Mouse (Mus musculus) neural tube, embryonic 15.5 days (tissue): ENCODE measurements at regions not wholly inside any gene's neighbourhood (a gene's known extent, or its start where the extent isn't known, plus 50 kb on each side); places are given as distances from the start of the nearest gene placed in this dataset.

Source experiments
- ATAC-seq: fragments of 200-750 bp; cut with Nextera tagmentation; 2 replicates; pipeline ENCODE4 v1.8.0; 2017; ENCODE audit warnings: mild to moderate bottlenecking, moderate TSS enrichment, moderate library complexity; ENCODE audit not compliant: low FRiP score
- H3K27ac ChIP-seq: fragments of 300-500 bp; sonication (generic); replicated peaks from 2 replicates; pipeline ENCODE4 v1.5.1; 2015; ENCODE audit warnings: mild to moderate bottlenecking, inconsistent platforms
- H3K27me3 ChIP-seq: fragments of 300-500 bp; sonication (generic); replicated peaks from 2 replicates; pipeline ENCODE4 v1.6.1; 2015; ENCODE audit warnings: inconsistent platforms
- H3K36me3 ChIP-seq: fragments of 300-500 bp; sonication (generic); 2 replicates; pipeline ENCODE4 v1.6.1; 2015; ENCODE audit warnings: inconsistent platforms
- H3K4me1 ChIP-seq: fragments of 300-500 bp; sonication (generic); 2 replicates; pipeline ENCODE4 v1.6.1; 2015; ENCODE audit warnings: inconsistent platforms
- H3K4me2 ChIP-seq: fragments of 300-500 bp; sonication (generic); 2 replicates; pipeline ENCODE4 v1.6.1; 2015; ENCODE audit warnings: inconsistent platforms, mild to moderate bottlenecking, moderate library complexity
- H3K4me3 ChIP-seq: fragments of 300-500 bp; sonication (generic); replicated peaks from 2 replicates; pipeline ENCODE4 v1.5.1; 2015; ENCODE audit warnings: mild to moderate bottlenecking, inconsistent platforms
- H3K9ac ChIP-seq: fragments of 300-500 bp; sonication (generic); replicated peaks from 2 replicates; pipeline ENCODE4 v1.6.1; 2015; ENCODE audit warnings: mild to moderate bottlenecking, inconsistent platforms
- H3K9me3 ChIP-seq: fragments of 300-500 bp; sonication (generic); replicated peaks from 2 replicates; pipeline ENCODE4 v1.6.1; 2016; ENCODE audit warnings: inconsistent platforms
- WGBS: fragments of 180-500 bp; shearing (Covaris S2); methylation state at CpG from one replicate; pipeline ENCODE4 v1.1.7; 2015; ENCODE audit warnings: mixed read lengths; 5-methylcytosine and 5-hydroxymethylcytosine counted together

- H3K4me3 ChIP-seq: no peak overlapping the region
- peaks cover 11% of the 10 kb centered on the region for H3K4me1 ChIP-seq
- WGBS: 64% methylated on average over 21 of the region's 21 CpGs
- no peak for ATAC-seq
- H3K4me2 ChIP-seq: no peak overlapping the region
- no peaks in the 10 kb centered on the region for H3K27me3 ChIP-seq
- 0 out of 2 replicates have a peak overlapping the region, but pooled peaks have one; percentile 2 for H3K27ac ChIP-seq
- no peaks in the 10 kb centered on the region for H3K36me3 ChIP-seq
- no peak overlapping the region for H3K9ac ChIP-seq
- no peaks in the 10 kb centered on the region for H3K9me3 ChIP-seq
Observed at GRCm38 (mm10) chr4:142390531-142391195, 151.5 kb upstream of the Kazn start.

DNA sequence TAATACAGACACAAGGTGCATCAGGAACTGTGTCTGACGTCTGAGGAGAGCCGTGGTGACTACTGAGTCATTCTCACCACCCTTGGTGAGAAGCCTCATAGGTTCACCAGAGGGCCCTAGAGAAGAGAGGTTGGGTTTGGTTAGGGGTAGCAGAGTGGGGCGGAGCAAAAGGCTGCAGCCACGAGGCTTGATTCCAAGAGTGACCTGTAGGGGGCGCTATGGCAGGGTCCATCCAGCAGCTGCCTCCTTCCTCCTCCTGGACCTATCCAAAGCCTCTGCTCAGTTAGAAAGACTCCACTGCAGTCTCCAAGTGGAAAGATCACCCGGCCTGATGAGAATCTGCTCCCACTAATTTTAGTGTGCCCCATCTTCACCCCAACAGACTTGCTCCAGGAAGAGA lies 149.3 kb upstream of the Kazn start:
- H3K9ac ChIP-seq: no peak overlapping the region
- no peak for ATAC-seq
- no peak overlapping the region for H3K4me3 ChIP-seq

GRCm38 (mm10) chr4:142381168-142381567 lies 142.0 kb upstream of the Kazn start:
- H3K4me3 ChIP-seq: no peak overlapping the region
- no peak overlapping the region for H3K4me2 ChIP-seq
- H3K9me3 ChIP-seq: no peaks in the 10 kb centered on the region
- no peak overlapping the region for H3K27ac ChIP-seq
- no peaks in the 10 kb centered on the region for H3K27me3 ChIP-seq
- H3K4me1 ChIP-seq: peaks cover 20% of the 10 kb centered on the region
- 79% methylated on average over 7 of the region's 7 CpGs for WGBS
- ATAC-seq: no peak
- no peak overlapping the region for H3K9ac ChIP-seq
- H3K36me3 ChIP-seq: no peaks in the 10 kb centered on the region

More for the DNA sequence above, 149.3 kb upstream of the Kazn start:
- no peak overlapping the region for H3K4me2 ChIP-seq
- no peaks in the 10 kb centered on the region for H3K36me3 ChIP-seq
- WGBS: 77% methylated on average over 6 of the region's 6 CpGs
- H3K27ac ChIP-seq: no peak overlapping the region
- no peaks in the 10 kb centered on the region for H3K27me3 ChIP-seq
- peaks cover 11% of the 10 kb centered on the region for H3K4me1 ChIP-seq
- no peaks in the 10 kb centered on the region for H3K9me3 ChIP-seq

DNA sequence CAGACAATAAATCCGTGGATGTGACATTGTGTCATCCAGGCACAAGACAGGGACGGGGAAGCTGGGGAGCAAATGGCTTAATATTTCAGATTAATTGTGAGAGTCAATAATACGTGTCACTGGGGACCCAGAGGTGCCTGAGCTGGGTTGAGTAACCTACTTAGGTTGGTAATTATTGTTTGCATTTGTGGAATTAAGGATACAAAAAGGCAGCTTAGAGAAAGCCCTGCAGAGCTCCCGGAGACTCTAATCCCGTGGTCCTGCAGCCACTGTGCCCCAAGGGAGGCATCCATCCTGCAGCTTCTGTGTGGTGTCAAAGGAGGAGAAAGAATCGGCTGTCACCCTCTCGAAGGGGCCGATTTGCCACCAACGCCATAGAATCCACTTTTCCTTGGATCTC lies 139.3 kb upstream of the Kazn start:
- 0 out of 2 replicates have a peak overlapping the region, but pooled peaks have one; percentile 18 for H3K27ac ChIP-seq
- no peaks in the 10 kb centered on the region for H3K36me3 ChIP-seq
- no peak overlapping the region for H3K9ac ChIP-seq
- no peaks in the 10 kb centered on the region for H3K9me3 ChIP-seq
- no peak overlapping the region for H3K4me2 ChIP-seq
- H3K4me1 ChIP-seq: peaks cover 20% of the 10 kb centered on the region
- no peak overlapping the region for H3K4me3 ChIP-seq
- 17% methylated on average over 9 of the region's 9 CpGs for WGBS
- H3K27me3 ChIP-seq: no peaks in the 10 kb centered on the region
- no peak for ATAC-seq

GRCm38 (mm10) chr4:142367774-142368173 lies 128.6 kb upstream of the Kazn start:
- 88% methylated on average over 3 of the region's 3 CpGs for WGBS
- no peak overlapping the region for H3K4me3 ChIP-seq
- H3K9ac ChIP-seq: no peak overlapping the region
- H3K4me1 ChIP-seq: peaks cover 3% of the 10 kb centered on the region; the same call in 1 of the 2 replicates
- no peaks in the 10 kb centered on the region for H3K36me3 ChIP-seq
- no peaks in the 10 kb centered on the region for H3K27me3 ChIP-seq
- H3K27ac ChIP-seq: no peak overlapping the region
- no peak for ATAC-seq
- H3K4me2 ChIP-seq: no peak overlapping the region
- 0 out of 2 replicates have a peak, but pooled peaks cover 3% of the 10 kb centered on the region for H3K9me3 ChIP-seq

DNA sequence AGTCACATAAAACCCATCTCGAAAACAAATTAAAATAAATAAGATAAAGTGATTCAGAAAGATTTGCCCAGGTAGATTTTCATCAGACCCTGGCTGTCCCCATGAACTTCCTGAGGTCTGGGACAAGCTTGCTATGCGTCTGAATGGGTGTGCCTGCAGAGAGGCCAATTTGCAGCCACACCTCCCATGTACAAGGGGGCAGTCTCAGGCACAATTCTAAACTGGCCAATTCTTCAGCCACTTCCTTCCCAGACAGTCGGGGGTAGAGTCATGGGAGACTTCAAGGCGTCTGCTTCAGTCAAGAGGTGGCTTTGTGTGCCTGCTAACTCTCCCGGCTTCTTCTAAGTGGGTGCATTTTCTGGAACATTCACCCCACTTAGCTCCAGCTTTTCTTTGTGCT lies 122.9 kb upstream of the Kazn start:
- Histone ChIP-seq H3K9me3 (0 out of 2 replicates have a peak, but pooled peaks cover 3% of the 10 kb centered on the region), H3K4me2 (no peak overlapping the region), H3K27me3 (no peaks in the 10 kb centered on the region), H3K4me1 (peaks cover 15% of the 10 kb centered on the region), H3K27ac (no peak overlapping the region), H3K9ac (no peak overlapping the region), H3K4me3 (no peak overlapping the region), H3K36me3 (no peaks in the 10 kb centered on the region)
- no peak for ATAC-seq
- WGBS: 42% methylated on average over 5 of the region's 5 CpGs

GRCm38 (mm10) chr4:142358866-142359265 lies 119.7 kb upstream of the Kazn start:
- Histone ChIP-seq H3K36me3 (no peaks in the 10 kb centered on the region), H3K27me3 (no peaks in the 10 kb centered on the region), H3K9me3 (no peaks in the 10 kb centered on the region), H3K4me3 (no peak overlapping the region), H3K9ac (no peak overlapping the region), H3K4me1 (peaks cover 24% of the 10 kb centered on the region), H3K4me2 (0 out of 2 replicates have a peak overlapping the region, but pooled peaks have one; percentile 9), H3K27ac (no peak overlapping the region)
- no peak for ATAC-seq
- WGBS: 50% methylated on average over 13 of the region's 13 CpGs

GRCm38 (mm10) chr4:142355387-142355786 lies 116.2 kb upstream of the Kazn start:
- Histone ChIP-seq H3K9ac (no peak overlapping the region), H3K4me1 (peaks cover 21% of the 10 kb centered on the region), H3K4me2 (no peak overlapping the region), H3K9me3 (no peaks in the 10 kb centered on the region), H3K27ac (no peak overlapping the region), H3K4me3 (no peak overlapping the region), H3K27me3 (no peaks in the 10 kb centered on the region), H3K36me3 (no peaks in the 10 kb centered on the region)
- WGBS: 74% methylated on average over 8 of the region's 8 CpGs
- ATAC-seq: peak; percentile 21; the same call in 1 of the 2 replicates

- no peak overlapping the region for H3K4me3 ChIP-seq
- no peak overlapping the region for H3K9ac ChIP-seq
- H3K36me3 ChIP-seq: no peaks in the 10 kb centered on the region
- H3K27me3 ChIP-seq: no peaks in the 10 kb centered on the region
- no peak overlapping the region for H3K27ac ChIP-seq
- H3K9me3 ChIP-seq: no peaks in the 10 kb centered on the region
- no peak overlapping the region for H3K4me2 ChIP-seq
- 82% methylated on average over 7 of the region's 7 CpGs for WGBS
- no peak for ATAC-seq
- peaks cover 15% of the 10 kb centered on the region for H3K4me1 ChIP-seq
Observed at GRCm38 (mm10) chr4:142353526-142353925, 114.3 kb upstream of the Kazn start.

- WGBS: 78% methylated on average over 3 of the region's 3 CpGs
- no peak overlapping the region for H3K4me3 ChIP-seq
Observed at GRCm38 (mm10) chr4:142351831-142352230, 112.6 kb upstream of the Kazn start.

DNA sequence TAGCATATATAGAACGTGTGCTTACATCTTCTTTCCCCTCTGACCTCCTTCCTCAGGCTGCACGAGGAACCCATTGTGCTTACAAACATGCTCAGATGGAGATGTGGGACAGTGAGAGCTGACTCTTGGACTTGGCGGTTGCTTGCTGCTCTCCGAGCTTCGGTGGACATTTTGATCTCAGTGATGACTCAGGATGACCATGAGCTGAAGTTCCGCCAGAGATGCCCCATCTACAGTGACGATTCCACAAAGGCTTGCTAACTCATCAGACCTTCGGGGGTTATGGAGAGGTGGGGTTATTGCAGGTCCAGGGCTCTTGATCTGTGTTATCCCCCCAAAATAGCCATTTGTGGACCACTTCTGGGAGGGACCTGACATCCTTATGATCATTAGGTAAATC lies 111.8 kb upstream of the Kazn start:
- WGBS: 92% methylated on average over 8 of the region's 8 CpGs
- no peak overlapping the region for H3K9ac ChIP-seq
- no peaks in the 10 kb centered on the region for H3K27me3 ChIP-seq
- H3K4me2 ChIP-seq: no peak overlapping the region
- peaks cover 12% of the 10 kb centered on the region for H3K4me1 ChIP-seq
- H3K36me3 ChIP-seq: no peaks in the 10 kb centered on the region
- no peak overlapping the region for H3K27ac ChIP-seq
- no peak for ATAC-seq
- no peak overlapping the region for H3K4me3 ChIP-seq
- H3K9me3 ChIP-seq: no peaks in the 10 kb centered on the region

More at GRCm38 (mm10) chr4:142351831-142352230, 112.6 kb upstream of the Kazn start:
- no peaks in the 10 kb centered on the region for H3K36me3 ChIP-seq
- peaks cover 12% of the 10 kb centered on the region for H3K4me1 ChIP-seq
- H3K9ac ChIP-seq: no peak overlapping the region
- H3K4me2 ChIP-seq: no peak overlapping the region
- H3K9me3 ChIP-seq: no peaks in the 10 kb centered on the region
- H3K27ac ChIP-seq: no peak overlapping the region
- no peaks in the 10 kb centered on the region for H3K27me3 ChIP-seq
- ATAC-seq: no peak

DNA sequence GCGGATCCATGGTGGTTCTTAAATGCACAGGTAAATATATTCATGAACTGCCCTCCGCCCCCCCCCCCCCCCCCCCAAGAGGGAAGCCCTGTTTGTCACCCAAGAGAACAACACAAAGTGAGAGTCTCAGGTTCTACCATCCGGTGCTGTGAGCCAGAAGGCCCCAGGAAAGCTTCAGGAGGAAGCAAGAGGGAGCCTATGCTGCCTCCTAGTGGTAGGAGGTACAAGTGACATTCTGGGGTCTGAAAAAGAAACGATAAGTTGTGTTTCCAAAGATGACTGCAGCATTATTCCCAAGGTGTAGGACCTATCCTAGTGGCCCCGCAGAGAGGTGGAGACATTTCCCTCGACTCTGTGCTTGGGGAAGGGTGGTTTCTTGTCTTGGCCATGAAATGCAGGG lies 109.7 kb upstream of the Kazn start:
- Histone ChIP-seq H3K4me3 (no peak overlapping the region), H3K9me3 (no peaks in the 10 kb centered on the region), H3K27ac (no peak overlapping the region), H3K36me3 (no peaks in the 10 kb centered on the region), H3K27me3 (no peaks in the 10 kb centered on the region), H3K9ac (no peak overlapping the region), H3K4me2 (no peak overlapping the region), H3K4me1 (peaks cover 7% of the 10 kb centered on the region; the same call in 1 of the 2 replicates)
- no peak for ATAC-seq
- 56% methylated on average over 6 of the region's 6 CpGs for WGBS
